Mouse (Mus musculus) heart, postnatal 0 days (tissue): ENCODE measurements at regions not wholly inside any gene's neighbourhood (a gene's known extent, or its start where the extent isn't known, plus 50 kb on each side); places are given as distances from the start of the nearest gene placed in this dataset.

Source experiments
- CTCF ChIP-seq: IDR thresholded peaks from 2 replicates; pipeline ENCODE4 v1.5.1; 2016; ENCODE audit warnings: antibody characterized with exemption, control low read depth, low read depth
- EP300 ChIP-seq: IDR thresholded peaks from 2 replicates; pipeline ENCODE4 v1.6.1; 2016; ENCODE audit warnings: antibody characterized with exemption, low read depth

GRCm38 (mm10) chr9:41585012-41585411, 423.5 kb upstream of the Ubash3b start:
- TF ChIP-seq CTCF, result no peak
- no peak for TF ChIP-seq EP300
